Mouse (Mus musculus) liver, embryonic 18 days (tissue): ENCODE data around the gene Id3. TPM values are rescaled to one million over a fixed set of nuclear protein-coding genes. Genes with fewer than 3 reads are reported as not detected.

Source experiments
- polyA plus RNA-seq: library from polyadenylated mRNA; depleted of rRNA; stranded (reverse); fragments of >200 nt; gene quantifications from 2 replicates; pipeline ENCODE4 v1.2.3, GENCODE M21; 2012; rRNA removed

Id3 gene
- polyA plus RNA-seq: 39.5 and 41.9 TPM in 2 replicates

DNA sequence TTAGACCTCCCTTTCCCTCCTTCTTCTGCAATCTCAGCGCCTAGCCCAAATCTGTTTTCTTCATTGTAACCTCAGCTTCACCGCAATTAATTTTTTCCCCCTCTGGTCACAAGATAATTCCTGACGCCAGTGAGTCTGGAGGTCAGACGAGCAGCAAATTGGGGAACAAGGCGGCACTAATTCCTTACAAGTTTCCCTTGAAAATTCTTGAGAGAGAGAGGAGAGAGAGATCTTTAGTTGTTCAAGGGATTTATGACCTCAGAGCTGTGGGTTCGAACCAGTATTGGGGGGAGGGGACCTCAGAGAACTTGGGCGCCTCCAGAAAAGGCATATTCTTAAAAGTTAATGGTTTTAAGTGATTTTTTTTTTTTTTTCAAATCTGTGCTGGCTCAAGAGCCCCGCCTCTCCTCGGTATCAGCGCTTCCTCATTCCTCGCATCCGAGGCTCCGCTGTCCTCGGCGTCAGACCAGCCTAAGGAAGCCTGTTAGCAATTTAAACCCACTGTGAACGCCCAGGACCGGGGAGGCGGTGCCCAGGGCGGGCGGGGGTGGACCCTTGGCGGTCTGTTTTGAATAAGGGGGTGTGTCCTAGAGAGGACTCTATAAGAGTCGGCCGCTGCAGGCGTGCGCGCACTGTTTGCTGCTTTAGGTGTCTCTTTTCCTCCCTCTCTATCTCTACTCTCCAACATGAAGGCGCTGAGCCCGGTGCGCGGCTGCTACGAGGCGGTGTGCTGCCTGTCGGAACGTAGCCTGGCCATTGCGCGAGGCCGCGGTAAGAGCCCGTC is at the start of gene Id3:
TSS of gene Id3 (plus strand) at position 305 of the 784 bp plus-strand sequence.

DNA sequence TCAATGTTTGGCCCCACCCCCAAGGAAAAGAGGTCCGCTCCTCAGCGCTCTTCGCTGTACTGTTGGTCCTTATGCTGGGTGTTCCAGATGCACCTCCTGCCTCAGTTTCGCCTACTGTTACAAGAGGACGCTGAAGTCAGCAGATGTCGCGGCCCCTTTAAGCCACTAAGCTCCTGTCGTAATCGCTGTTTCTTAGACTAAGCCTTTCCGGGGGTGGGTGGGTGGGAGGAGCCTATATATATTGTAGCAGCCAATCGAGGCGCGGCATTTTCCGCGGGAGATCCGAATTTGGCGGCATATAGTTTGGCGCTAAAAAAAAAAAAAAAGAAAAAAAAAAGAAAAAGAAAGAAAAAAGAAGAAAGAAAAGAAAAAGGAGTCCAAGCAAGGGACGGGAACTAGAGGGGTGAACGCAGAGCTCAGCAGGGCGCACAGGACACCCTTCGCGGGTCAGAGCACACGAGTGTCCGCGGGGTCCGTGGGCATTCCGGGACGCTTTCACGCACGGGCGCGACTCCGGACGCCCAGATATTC is 28.8 kb downstream of the Id3 start, which contains the start of gene E2f2:
TSS of gene E2f2 (plus strand) at position 384 of the 531 bp plus-strand sequence.

Other genes with a start within 250 kb of the Id3 start
- gene Cnr2, start 248.1 kb upstream of the Id3 start, polyA plus RNA-seq: 2.7 and 2.9 TPM in 2 replicates
- 17.5 and 18.3 TPM in 2 replicates for gene Fuca1, start 222.8 kb upstream of the Id3 start, polyA plus RNA-seq
- gene Hmgcl, start 197.0 kb upstream of the Id3 start, polyA plus RNA-seq: 126 and 136 TPM in 2 replicates
- 57.7 and 89.2 TPM in 2 replicates for gene Gale, start 179.8 kb upstream of the Id3 start, polyA plus RNA-seq
- gene Lypla2, start 170.9 kb upstream of the Id3 start, polyA plus RNA-seq: 31.4 and 33.0 TPM in 2 replicates
- gene Pithd1, start 156.2 kb upstream of the Id3 start, polyA plus RNA-seq: 27.8 and 29.6 TPM in 2 replicates
- gene Eloa, start 121.7 kb upstream of the Id3 start, polyA plus RNA-seq: 13.6 and 13.7 TPM in 2 replicates
- gene Rpl11, start 90.1 kb upstream of the Id3 start, polyA plus RNA-seq: 658 and 692 TPM in 2 replicates
- 24.2 TPM in 2 replicates for gene E2f2, start 28.9 kb downstream of the Id3 start, polyA plus RNA-seq
- 6.4 and 6.5 TPM in 2 replicates for gene Asap3, start 62.9 kb downstream of the Id3 start, polyA plus RNA-seq
- 9.8 and 10.9 TPM in 2 replicates for gene Tcea3, start 104.2 kb downstream of the Id3 start, polyA plus RNA-seq
- gene Zfp46, start 141.2 kb downstream of the Id3 start, polyA plus RNA-seq: 2.9 and 3.0 TPM in 2 replicates
- 29.8 and 31.4 TPM in 2 replicates for gene Hnrnpr, start 167.4 kb downstream of the Id3 start, polyA plus RNA-seq